In genomic region chr5:107073536-107073935, GRCm38 (mm10) we compare ENCODE assay signal across 26 mouse cellular contexts.
"Had no signal": no experiment of that assay in that cellular context is flagged by ENCODE, and none has a peak within 500 bp of the region (broad histone marks: within the 10 kb centered on the region; RNA-seq: fewer than 3 reads in every experiment).

No protein-coding gene starts in this region.

- H3K4me1 ChIP-seq: limb, embryonic 12.5 days had no signal

- H3K4me3 ChIP-seq: gastrocnemius, adult 2 months; heart, embryonic 10.5 days; heart, embryonic 12.5 days; hindbrain, embryonic 10.5 days; hindbrain, embryonic 12.5 days; intestine, embryonic 15.5 days; layer of hippocampus, adult 2 months; left cerebral cortex, adult 2 months; limb, embryonic 10.5 days; limb, embryonic 12.5 days; liver, embryonic 13.5 days had no signal

- DNase-seq: gastrocnemius, adult 2 months; gastrocnemius, postnatal 10 days; gastrocnemius, postnatal 25 days; heart, adult 18-20 months; heart, postnatal 10 days; heart, postnatal 4 days; kidney, adult 18-20 months; kidney, adult 8-10 months; kidney, postnatal 4 days; liver; liver, embryonic 13.5 days had no signal

- H3K4me2 ChIP-seq: heart, embryonic 12.5 days; hindbrain, embryonic 12.5 days; hindbrain, embryonic 14.5 days; intestine, embryonic 15.5 days; limb, embryonic 12.5 days; liver, embryonic 11.5 days; liver, embryonic 13.5 days had no signal

- H3K9ac ChIP-seq: heart, embryonic 12.5 days; hindbrain, embryonic 12.5 days; hindbrain, embryonic 14.5 days; intestine, embryonic 15.5 days; limb, embryonic 12.5 days; liver, embryonic 13.5 days had no signal

- H3K27ac ChIP-seq: gastrocnemius, adult 2 months; hindbrain, embryonic 12.5 days; hindbrain, embryonic 14.5 days; intestine, embryonic 15.5 days; kidney, postnatal 0 days; layer of hippocampus, adult 2 months; left cerebral cortex, adult 2 months; limb, embryonic 10.5 days; limb, embryonic 12.5 days; liver, embryonic 13.5 days had no signal

- H3K9me3 ChIP-seq: heart, embryonic 10.5 days; heart, embryonic 12.5 days; hindbrain, embryonic 10.5 days; hindbrain, embryonic 12.5 days; intestine, embryonic 15.5 days; limb, embryonic 10.5 days; limb, embryonic 12.5 days; liver, embryonic 13.5 days had no signal

- ATAC-seq: hindbrain, embryonic 16.5 days; inflammation-experienced regulatory T-cells, adult 6 months; intestine, embryonic 15.5 days; intestine, postnatal 0 days had no signal

- H3K36me3 ChIP-seq: heart, embryonic 10.5 days; heart, embryonic 12.5 days; hindbrain, embryonic 10.5 days; hindbrain, embryonic 12.5 days; intestine, embryonic 15.5 days; limb, embryonic 10.5 days; limb, embryonic 12.5 days; liver, embryonic 13.5 days had no signal

- H3K27me3 ChIP-seq: heart, embryonic 12.5 days; hindbrain, embryonic 12.5 days; intestine, embryonic 15.5 days; limb, embryonic 12.5 days; liver, embryonic 13.5 days had no signal
